Mouse (Mus musculus): ENCODE results near the gene Myo1b. TPM values are rescaled to one million over a fixed set of nuclear protein-coding genes. Genes with fewer than 3 reads are reported as not detected.

Gene Myo1b
- total RNA-seq, 2 experiments from 2014 or later, result not detected

GRCm38 (mm10) chr1:51743756-51744425, 172.0 kb downstream of the Myo1b start:
- no peak for ATAC-seq (replicated peaks; ENCODE audit: low FRiP score, poor library complexity, severe bottlenecking)

- ATAC-seq (replicated peaks; ENCODE audit: low FRiP score, poor library complexity, severe bottlenecking), result no peak
Measured at GRCm38 (mm10) chr1:51742586-51742985, 173.3 kb downstream of the Myo1b start.

- no peak for ATAC-seq (replicated peaks; ENCODE audit: low FRiP score, poor library complexity, severe bottlenecking)
Measured at GRCm38 (mm10) chr1:51740626-51741231, 175.1 kb downstream of the Myo1b start.

GRCm38 (mm10) chr1:51739252-51739852, 176.5 kb downstream of the Myo1b start:
- no peak for ATAC-seq (replicated peaks; ENCODE audit: low FRiP score, poor library complexity, severe bottlenecking)

GRCm38 (mm10) chr1:51736822-51737221, 179.0 kb downstream of the Myo1b start:
- no peak for ATAC-seq (replicated peaks; ENCODE audit: low FRiP score, poor library complexity, severe bottlenecking)

- no peak for ATAC-seq (replicated peaks; ENCODE audit: low FRiP score, poor library complexity, severe bottlenecking)
Measured at GRCm38 (mm10) chr1:51734721-51735120, 181.2 kb downstream of the Myo1b start.

- no peak for ATAC-seq (replicated peaks; ENCODE audit: low FRiP score, poor library complexity, severe bottlenecking)
Measured at GRCm38 (mm10) chr1:51729407-51729806, 186.5 kb downstream of the Myo1b start.

- ATAC-seq (replicated peaks; ENCODE audit: low FRiP score, poor library complexity, severe bottlenecking), result no peak
Measured at GRCm38 (mm10) chr1:51728816-51729215, 187.1 kb downstream of the Myo1b start.

GRCm38 (mm10) chr1:51719897-51720673, 195.8 kb downstream of the Myo1b start:
- ATAC-seq (replicated peaks; ENCODE audit: low FRiP score, poor library complexity, severe bottlenecking), result no peak

GRCm38 (mm10) chr1:51710831-51711230, 205.0 kb downstream of the Myo1b start:
- no peak for ATAC-seq (replicated peaks; ENCODE audit: low FRiP score, poor library complexity, severe bottlenecking)

- ATAC-seq (replicated peaks; ENCODE audit: low FRiP score, poor library complexity, severe bottlenecking), result no peak
Measured at GRCm38 (mm10) chr1:51706106-51706505, 209.8 kb downstream of the Myo1b start.

- ATAC-seq (replicated peaks; ENCODE audit: low FRiP score, poor library complexity, severe bottlenecking), result no peak
Measured at GRCm38 (mm10) chr1:51704610-51705009, 211.3 kb downstream of the Myo1b start.

Other genes with a start within 250 kb of the Myo1b start
- gene Stat4, start 71.1 kb upstream of the Myo1b start, total RNA-seq (2015; ENCODE audit: low replicate concordance), result 0.84 and 4.7 TPM in 2 replicates
- gene Stat4, start 71.1 kb upstream of the Myo1b start, total RNA-seq (2017; ENCODE audit: low replicate concordance), result 2.7 and 7.8 TPM in 2 replicates
- 89.0 and 111 TPM in 2 replicates for gene Stat1, start 203.4 kb upstream of the Myo1b start, total RNA-seq (2015; ENCODE audit: low replicate concordance)
- gene Stat1, start 203.4 kb upstream of the Myo1b start, total RNA-seq (2017; ENCODE audit: low replicate concordance), result 64.0 and 70.7 TPM in 2 replicates